Mouse (Mus musculus) left cerebral cortex, adult 18-20 months (tissue): ENCODE data around the gene Npr1. TPM values are rescaled to one million over a fixed set of nuclear protein-coding genes. Genes with fewer than 3 reads are reported as not detected.
A peak's percentile ranks its signal among the peaks of the same experiment; 100 is the strongest.

Experiments
- DNase-seq, 2 experiments: peaks; one replicate each; pipeline ENCODE4 v3.0.0; 2021 to 2022; ENCODE audit warnings: low spot score in 2 of 2, mixed read lengths in 1 of 2
- long read RNA-seq, 2 experiments: library from polyadenylated mRNA; stranded (forward); transcript quantifications; one replicate each; pipeline ENCODE4 v2.0.0; 2021
- total RNA-seq, 2 experiments: library from RNA; stranded (reverse); gene quantifications; 2 replicates each; pipeline ENCODE4 v1.2.3; 2021

Npr1 gene
- 1 to 10 TPM; 4.6 to 5.0 TPM for total RNA-seq
- long read RNA-seq, experiment 1, full-length matches to known transcripts = 2 of 4 reads
- long read RNA-seq, experiment 1, partial matches to known transcripts = 0 of 4 reads
- long read RNA-seq, experiment 1, other reads (novel, unspliced or antisense) = 2 of 4 reads
- long read RNA-seq, experiment 2, partial matches to known transcripts = 1 of 1 reads
- long read RNA-seq, experiment 2, other reads (novel, unspliced or antisense) = 0 of 1 reads

GRCm38 (mm10) chr3:90465686-90466310 is at the start of gene Npr1:
Gene Npr1 (minus strand): TSS chr3:90465866.
- DNase-seq = no peak

DNA sequence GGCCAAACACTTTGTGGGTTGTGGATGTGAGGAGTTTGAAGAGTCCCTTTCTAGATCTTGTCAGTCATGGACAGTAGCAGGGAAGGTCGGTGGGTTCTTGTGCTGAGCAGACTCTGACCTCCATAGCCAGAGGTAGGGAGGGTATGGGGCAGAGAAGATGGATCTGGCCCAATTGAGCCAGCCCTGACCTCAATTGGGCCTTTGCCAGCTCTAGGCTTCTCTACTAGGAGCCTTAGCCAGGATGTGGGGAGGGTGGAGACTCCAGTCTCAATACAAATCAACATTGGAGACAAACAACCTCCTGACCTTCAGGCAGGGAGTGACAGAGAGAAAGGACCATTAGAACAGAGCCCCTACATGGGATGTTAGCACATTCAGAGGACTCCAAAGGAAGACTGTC is 49.6 kb upstream of the Npr1 start:
- DNase-seq = no peak

DNA sequence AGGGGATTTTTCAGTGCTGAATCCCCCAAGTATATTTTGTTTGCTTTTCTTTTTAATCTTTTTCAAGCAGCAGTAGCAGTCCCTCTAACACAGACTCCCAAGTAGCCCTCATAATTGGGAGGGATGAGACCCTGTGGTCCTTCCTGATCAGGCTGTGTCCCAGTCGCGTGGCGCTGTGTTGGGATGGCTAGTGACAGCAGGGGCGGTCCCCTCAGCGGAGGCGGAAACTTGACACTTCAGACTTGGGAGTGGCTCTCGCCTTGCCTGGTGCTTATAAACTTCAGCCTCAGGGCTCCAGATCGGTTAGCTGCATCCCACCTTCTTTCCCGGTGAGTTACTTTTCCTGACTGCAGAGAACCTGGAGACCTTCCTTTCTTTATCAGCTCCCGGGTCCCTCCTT is 49.0 kb upstream of the Npr1 start:
- no peak for DNase-seq

DNA sequence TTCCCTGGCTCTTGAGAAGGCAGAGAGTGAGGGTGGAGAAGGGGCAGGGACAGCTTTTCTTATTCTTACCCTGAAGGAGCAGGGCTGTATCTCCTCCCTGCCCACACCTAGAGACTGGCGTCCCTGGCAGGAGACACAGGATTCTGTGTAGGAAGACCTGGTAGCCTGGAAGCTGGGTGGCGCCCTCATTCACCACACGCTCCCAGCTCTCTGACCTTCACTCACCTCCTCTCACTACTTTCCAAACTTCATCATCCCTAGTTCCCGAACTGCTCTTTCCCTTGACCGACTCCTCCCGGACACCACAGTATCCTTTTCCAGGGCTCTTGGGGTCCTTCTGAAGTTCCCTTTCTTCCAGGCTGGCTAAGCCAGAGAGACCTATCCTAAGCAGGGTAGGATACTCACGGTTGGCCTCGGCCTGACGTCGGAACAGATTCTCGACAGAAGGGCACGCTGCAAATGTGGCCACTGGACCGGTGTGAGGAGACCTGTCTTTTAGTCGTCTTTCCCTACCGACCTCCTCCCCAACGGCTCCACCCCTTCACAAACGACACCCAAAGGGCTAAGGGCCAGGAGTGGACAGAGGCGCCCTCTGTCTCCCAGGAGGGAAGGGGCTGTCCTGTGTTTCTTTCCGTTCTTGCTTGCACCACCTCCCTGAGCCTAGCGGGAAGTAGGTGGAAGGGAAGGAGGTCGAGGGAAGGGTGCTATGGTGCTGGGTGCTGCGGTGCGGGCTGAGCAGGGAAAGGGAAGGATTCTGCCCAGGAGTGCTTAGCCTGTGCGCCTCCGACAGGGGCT is 48.3 kb upstream of the Npr1 start, which contains the start of the genes S100a1 and S100a13:
TSS of gene S100a1 (minus strand) at position 597 of the 795 bp plus-strand sequence.
TSS of gene S100a13 (plus strand) at position 640 of the 795 bp plus-strand sequence.
- peak; percentile 39 to 56 for DNase-seq

- no peak for DNase-seq
Observed at GRCm38 (mm10) chr3:90512948-90513642, 47.4 kb upstream of the Npr1 start.

DNA sequence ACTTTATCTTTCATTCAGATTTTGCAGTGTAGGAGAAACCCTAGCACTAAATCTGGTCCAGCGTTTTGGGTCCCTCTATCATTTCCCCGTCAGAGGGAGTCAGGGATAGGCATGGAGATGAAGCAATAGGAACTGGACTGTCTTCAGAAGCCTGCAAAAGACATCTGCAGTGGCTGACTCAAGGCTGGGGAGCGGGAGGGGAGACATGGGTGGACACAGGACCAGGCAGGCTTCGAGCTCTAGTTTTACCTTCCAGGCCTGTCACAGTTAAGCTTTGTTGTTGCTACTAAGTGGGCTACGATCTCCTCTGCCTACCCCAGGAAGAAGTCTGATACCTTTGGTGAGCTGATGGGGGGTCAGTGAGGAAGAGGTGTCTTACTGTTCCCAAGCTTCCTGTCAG is 46.6 kb upstream of the Npr1 start:
- no peak for DNase-seq

- DNase-seq = no peak
Observed at GRCm38 (mm10) chr3:90509747-90510123, 44.1 kb upstream of the Npr1 start.

GRCm38 (mm10) chr3:90508950-90509746 is 43.5 kb upstream of the Npr1 start, which contains the start of gene Chtop:
Gene Chtop (minus strand): TSS chr3:90509498.
- peak; percentile 99 to 100 for DNase-seq

- no peak for DNase-seq
Observed at GRCm38 (mm10) chr3:90508287-90508949, 42.8 kb upstream of the Npr1 start.

DNA sequence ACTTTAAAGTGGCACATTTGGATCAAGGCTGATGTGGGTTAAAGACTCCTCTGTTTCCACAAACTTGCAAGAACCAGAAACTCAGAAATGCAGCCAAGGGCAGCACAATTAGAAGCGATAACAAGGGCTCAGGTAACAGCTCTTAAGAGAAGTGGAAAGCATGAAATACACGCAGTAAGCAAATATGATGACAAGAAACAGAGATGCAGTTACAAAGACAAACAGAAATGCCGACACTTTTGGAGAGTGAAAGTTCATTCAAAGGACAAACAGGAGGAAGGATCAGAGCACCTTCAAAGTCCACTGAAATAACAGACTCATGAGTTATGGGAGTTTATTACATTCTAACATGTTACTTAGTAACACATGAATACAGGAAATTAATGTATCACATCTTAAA is 40.7 kb upstream of the Npr1 start:
- no peak for DNase-seq

GRCm38 (mm10) chr3:90505216-90505615 is 39.5 kb upstream of the Npr1 start:
- DNase-seq = no peak

GRCm38 (mm10) chr3:90503444-90503843 is 37.8 kb upstream of the Npr1 start:
- no peak for DNase-seq

DNA sequence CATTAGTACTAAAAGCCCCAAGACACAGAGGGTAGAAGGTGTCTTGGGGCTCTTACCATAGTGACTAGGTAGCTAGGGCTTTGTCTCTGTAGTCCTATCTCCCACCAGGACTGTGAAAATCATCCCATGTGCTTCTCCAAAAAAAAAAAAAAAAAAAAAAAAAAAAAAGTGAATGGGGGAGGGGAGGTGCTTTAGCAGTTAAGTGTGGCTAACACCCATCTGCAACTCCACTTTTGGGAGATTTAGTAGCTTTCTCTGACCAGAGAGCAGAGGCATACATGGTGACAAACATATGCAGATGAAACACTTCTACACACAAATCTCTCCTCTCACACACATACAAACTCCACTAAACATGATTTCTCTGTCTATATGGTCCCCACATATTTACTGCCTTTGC is 31.9 kb upstream of the Npr1 start:
- DNase-seq = no peak

DNA sequence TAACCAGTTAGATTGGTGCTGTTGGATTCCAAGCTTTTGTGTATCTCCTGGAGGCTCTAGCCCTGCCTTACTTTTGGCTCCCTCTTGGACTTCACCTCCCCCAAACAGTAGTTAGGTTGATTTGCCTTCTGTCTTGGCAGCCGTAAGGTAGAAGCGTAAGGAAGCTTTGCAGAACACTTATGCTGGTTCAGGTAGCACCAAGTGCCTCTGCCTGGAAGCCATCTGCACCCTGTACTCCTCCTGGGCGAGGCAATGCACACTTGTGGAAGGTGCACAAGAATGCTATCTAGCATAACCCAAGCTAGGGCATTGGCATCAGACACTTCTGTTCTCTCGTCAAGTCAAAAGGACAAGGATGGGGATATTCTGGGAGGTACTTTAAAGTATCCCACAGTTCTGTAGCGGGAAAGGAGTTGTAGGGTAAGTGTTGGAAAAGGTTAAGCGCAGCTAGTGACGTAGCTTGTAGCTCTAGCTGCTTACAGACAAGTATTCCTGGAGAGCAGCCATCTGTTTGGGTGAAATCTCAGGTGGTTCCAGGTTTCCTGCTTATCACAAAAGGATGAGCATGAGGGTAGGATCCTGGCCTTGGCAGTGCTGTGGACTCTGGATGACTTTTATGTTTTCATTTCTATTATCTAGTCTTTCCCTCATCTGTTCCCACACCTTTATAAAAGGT is 30.3 kb upstream of the Npr1 start:
- no peak for DNase-seq

DNA sequence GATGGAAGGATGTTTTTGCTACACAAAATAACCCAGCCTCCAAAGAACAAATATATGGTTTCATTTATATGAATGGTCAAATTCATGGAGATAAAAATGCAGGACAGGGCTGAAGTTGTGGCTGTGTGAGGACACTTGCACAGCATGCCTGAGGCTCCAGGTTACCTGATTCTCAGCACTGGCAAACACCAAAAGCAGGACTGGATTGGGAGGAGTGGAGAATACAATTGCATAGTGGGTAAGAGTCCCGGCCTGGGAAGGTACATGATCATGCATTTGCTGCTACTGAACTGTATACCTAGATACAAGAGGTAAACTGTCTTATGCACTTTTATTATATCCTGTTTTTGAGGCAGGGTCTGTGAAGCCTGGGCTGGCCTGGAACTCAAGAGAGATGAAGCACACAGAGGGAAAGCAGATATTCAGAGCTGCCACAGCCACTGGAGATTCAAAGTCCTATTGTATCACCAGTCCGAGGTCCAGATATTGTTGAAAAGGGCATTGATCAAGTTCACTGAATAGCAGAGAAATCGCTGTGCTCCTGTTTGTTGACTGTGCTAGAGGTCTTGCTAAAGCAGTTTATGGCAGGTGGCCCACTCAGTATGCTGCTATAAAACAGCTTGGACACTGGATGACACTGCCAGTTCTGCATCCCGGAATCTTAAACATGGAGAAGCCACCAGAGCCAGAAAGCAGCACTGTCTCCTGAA is 28.3 kb upstream of the Npr1 start:
- DNase-seq = no peak

- DNase-seq = peak in 1 of 2 experiments; percentile 41
Observed at GRCm38 (mm10) chr3:90491350-90491749, 25.7 kb upstream of the Npr1 start.

GRCm38 (mm10) chr3:90490696-90491256 is 25.1 kb upstream of the Npr1 start, which contains the start of gene Snapin:
Gene Snapin (minus strand): TSS chr3:90491033.
- peak; percentile 94 to 96 for DNase-seq

DNA sequence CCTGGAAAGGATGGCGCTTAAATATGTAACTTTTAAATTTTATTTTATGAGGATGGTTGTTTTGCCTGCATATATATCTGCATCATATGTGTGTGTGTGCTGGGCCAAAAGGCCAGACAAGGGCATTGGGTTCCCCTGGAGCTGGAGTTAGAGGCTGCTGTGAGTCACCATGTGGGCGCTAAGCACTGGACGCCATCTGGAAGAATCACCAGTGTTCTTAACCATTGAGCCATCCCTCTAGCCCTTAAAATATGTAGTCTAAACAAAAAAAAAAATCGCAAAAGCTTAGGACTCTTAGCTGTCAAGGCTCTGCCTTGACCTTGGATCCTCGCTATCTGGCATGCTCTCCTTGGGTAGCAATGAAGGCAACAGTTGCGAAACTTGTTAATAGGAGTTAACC is 22.9 kb upstream of the Npr1 start:
- DNase-seq = no peak
